Mouse (Mus musculus) heart, adult 18-20 months (tissue): ENCODE data around the gene Trappc4. TPM values are rescaled to one million over a fixed set of nuclear protein-coding genes. Genes with fewer than 3 reads are reported as not detected.
"Not testable (repeated sequence)": the region's sequence is repeated elsewhere in the genome, so short reads cannot be mapped to it uniquely, and the experiment has no call there.

Source experiments
- DNase-seq, 2 experiments: peaks; one replicate each; pipeline ENCODE4 v3.0.0; 2021 to 2022; ENCODE audit warnings: mixed read lengths in 1 of 2
- total RNA-seq, 2 experiments: library from RNA; stranded (reverse); gene quantifications; 2 replicates each; pipeline ENCODE4 v1.2.3; 2021

Gene Trappc4
- total RNA-seq, 2 experiments from 2014 or later: 42.0 to 43.6 TPM

DNA sequence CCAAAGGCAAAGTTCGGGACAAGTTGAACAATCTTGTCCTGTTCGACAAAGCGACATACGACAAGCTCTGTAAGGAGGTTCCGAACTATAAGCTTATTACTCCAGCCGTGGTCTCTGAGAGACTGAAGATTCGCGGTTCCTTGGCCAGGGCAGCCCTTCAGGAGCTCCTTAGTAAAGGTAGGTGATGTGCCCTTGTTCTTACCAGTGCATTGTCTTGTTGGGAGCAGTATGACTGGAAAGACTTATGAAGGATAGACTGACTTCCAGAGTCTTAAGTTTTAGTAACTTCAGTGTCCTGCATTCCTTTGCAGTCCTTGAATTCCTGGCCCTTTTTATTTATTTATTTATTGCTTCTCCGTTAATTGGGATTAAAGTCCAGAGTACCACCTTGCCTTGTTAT is 1.3 kb upstream of the Trappc4 start:
- not testable (repeated sequence) for DNase-seq

DNA sequence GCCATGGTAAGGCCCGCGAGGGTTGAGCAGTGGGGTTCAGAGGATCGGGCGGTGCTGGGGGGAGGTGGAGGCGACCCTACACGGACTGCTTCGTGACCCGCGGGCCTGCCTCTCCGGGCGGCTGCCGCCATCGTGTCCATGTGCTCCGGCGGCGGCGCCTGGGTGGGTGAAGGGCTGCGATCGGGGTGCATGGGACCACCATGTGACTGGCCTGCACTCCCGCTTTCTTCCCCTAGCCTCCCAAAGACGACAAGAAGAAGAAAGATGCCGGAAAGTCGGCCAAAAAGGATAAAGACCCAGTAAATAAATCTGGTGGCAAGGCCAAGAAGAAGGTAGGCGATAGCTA is 325 bp upstream of the Trappc4 start:
- no peak for DNase-seq

DNA sequence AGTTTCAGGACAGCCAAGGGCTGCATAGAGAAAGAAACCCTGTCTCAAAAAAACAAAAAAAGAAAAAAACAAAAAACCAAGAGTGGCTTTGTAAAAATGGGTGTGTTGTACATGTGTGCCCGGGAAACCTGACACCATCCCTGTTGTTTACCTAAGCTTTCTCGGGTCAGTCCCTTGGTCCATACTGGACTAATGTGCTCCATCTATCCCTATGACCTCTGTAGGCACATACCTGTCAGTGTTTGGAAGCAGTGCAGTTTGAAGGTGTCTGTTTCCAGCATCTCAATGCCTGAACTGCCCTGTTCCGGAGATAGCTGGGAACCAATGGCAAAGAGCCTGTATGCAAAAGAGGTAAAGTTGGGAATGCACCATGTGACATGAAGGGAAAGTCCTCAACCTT is 2.4 kb downstream of the Trappc4 start:
- no peak for DNase-seq

DNA sequence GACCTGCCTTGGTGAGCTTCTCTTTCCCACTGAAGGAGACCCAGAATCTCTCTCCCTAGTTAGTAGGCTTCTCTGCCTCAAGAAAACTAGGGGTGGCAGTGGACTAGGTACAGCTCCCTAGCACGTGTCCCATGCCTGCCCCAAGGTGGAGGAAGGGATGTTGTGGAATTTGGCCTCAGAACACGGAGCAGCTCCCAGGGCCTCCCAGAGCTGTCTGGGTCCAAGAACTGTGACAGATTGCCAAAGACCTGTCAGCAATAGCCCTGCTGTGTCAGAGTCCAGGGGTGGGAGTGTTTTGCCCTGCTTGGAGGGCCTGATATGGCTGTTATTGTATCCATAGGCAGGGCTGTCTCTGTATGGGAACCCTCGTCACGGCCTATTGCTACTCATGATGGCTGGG is 6.3 kb downstream of the Trappc4 start:
- peak; percentile 65 to 81 for DNase-seq

DNA sequence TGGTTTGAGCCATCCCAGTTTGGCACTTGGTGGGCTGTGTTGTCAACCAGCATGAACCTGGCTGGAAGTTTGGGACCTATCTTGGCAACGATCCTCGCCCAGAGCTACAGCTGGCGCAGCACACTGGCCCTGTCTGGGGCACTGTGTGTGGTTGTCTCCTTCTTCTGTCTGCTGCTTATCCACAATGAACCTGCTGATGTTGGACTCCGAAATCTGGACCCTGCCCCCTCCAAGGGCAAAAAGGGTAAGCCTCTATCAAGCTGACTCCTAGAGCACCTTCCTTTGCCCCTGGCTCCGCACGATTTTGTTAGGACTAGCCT is 7.6 kb downstream of the Trappc4 start:
- DNase-seq: peak; percentile 40 to 48

DNA sequence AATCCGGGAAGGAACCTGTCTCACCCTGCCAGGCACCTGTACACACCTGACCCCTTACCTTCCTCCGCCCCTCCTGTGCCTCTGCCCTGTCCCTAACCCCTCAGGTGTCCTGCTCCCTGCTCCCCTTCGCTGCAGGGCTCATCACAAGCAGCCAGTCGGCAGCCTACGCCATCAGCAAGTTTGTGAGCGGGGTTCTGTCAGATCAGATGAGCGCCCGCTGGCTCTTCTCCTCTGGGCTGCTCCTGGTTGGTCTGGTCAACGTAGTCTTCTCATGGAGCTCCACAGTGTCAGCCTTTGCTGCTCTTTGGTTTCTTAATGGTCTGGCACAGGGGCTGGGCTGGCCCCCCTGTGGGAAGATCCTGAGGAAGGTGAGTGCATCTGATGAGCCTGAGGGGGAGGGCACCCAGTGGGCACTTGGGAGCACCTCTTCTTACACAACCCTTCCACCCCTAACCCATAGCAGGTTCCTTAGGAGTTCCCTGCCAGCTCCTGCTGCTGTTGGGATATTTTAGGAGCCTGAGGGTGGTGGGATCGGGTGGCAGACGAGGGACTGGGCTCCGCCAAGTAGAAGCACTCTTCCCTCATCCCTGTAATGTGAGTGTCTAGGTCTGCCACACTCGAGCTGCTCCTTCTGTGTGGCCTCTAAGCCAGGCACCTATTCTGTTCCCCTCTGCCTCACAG is 8.1 kb downstream of the Trappc4 start:
- DNase-seq: no peak

DNA sequence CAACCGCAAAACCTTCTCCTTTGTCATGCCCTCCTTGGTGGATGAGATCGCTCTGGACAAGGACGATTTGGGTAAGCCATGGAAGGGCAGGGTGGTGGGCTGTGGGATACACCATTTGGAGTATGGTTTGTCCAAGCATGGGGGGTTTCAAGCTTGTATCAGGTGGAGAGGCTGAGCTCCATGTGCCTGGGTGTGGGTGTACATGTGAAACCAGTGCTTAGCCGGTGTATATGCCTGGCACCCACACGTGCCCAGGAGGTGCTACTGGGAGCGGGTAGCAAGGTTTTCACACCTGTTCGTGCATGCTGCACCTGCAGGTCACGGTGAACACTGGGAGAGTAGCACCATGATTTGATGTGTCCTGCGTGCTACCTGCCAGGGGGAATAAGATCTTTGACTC is 8.8 kb downstream of the Trappc4 start:
- DNase-seq: no peak

DNA sequence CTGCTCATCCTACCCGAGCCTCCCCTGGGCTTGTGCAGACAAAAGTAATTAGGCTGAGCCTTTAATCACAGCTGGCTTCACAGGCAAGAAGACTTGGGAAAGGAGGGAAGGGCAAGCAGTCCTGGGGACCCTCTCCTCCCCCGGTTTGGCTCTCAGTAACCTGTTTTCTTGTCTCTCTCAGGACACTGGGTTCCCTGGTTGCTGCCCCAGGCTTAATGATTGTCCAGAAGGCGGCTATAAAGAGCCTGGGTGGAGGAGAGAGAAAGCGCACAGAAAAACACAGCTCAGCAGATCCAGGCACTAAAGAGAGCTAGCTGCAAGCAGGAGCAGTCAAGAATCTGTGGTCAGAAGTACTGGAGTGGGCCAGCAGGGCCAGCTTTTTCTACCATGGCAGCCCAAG is 9.3 kb downstream of the Trappc4 start:
- no peak for DNase-seq

DNA sequence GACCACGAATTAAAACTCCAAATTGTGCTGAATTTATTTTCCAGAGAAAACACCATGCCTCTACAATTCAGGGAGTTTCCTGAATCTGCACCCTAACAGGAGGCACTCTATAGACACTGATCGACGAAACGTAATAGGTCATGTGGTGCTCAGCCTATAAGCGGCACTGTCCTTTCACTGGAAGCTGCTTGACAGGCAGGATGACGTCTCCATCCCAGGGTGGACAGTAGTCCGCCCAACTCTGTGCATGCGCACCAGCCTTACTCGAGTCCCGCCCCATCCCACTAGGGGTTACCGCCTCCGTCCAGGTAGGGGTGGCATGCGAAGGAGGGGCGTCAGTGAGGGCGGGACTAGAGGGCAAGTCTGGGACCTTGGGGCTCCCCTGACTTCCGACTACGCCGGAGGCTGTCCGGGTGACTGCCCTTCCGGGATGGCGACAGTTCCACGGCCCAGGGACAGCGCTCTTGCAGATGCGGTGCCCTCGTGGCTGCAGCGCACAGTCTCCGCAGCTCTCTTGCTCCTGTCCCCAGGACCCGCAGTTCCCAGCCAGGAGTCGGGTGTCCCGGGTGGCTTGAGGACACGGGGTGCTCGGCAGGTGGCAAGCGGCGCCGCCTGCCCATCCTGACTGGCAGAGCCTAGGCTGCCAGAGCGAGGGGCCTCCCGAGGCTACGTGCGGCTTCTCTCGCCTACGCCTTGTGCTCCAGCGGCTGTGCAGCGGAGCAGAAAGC is 10.6 kb downstream of the Trappc4 start, which contains the start of gene Slc37a4:
TSS of gene Slc37a4 (plus strand) at position 169 of the 728 bp plus-strand sequence.
- peak; percentile 96 to 98 for DNase-seq

DNA sequence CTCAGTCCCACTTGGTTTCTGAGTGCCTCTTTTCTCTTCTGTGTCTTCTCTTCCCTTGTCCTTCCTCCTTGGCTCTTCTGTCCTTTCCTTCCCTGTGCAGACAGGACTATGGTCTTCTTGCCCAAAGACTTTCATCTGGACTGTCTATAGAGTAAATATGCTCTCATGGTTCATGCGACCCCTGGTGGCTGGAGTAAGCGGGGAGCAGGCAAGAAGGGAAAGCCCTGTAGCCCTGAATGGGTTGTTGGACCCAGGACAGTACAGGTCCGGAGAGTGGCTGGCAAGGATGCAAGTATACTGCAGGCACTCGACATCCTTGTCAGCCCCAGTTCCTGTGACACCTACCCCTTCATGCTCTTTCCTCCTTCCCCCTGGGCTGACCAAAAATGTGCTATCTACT is 15.9 kb downstream of the Trappc4 start:
- peak; percentile 66 to 89 for DNase-seq

DNA sequence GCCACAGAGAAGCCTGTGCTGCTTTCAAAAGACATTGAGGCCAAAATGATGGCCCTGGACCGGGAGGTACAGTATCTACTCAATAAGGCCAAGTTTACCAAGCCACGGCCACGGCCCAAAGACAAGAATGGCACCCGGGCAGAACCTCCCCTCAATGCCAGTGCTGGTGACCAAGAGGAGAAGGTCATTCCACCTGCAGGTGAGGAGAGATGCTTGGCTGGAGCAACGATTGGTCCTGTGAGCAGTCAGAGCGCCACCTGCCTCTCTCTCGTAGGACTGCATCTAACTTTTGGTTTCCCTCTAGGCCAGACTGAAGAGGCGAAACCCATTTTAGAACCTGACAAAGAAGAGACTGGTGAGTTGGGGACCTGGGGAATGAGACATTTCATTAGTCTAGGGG is 18.1 kb downstream of the Trappc4 start:
- peak in 1 of 2 experiments; percentile 58 for DNase-seq

DNA sequence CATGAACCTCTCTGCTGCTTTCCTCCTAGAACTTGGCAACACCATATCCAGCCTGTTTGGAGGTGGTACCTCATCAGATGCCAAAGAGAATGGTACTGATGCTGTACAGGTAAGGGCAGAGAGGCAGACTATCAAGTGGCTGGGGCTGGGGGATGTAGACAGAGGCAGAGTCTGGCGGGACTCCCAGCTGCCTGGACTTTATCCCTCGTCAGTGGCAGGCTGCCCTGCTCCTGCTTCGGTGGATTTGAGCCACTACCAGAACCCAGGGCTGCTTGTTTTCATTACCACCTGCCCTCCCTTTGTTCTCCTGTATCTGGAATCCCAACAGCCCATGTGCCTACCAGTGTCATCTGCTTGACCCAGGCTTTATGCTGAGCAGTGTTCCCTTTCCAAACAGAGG is 20.2 kb downstream of the Trappc4 start:
- DNase-seq: no peak

DNA sequence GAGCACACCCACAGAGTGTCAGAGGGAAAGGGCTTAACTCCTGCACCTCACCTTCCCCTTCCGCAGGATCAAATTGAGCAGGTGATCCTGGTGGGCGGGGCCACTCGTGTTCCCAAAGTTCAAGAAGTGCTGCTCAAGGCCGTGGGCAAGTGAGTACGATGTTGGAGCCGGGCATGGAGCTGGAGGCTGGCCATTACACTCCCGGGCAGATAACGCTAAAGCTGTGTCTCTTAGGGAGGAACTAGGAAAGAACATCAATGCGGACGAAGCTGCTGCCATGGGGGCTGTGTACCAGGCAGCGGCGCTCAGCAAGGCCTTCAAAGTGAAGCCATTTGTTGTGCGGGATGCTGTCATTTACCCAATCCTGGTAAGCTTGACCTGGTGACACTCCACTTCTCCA is 22.8 kb downstream of the Trappc4 start:
- DNase-seq: no peak

DNA sequence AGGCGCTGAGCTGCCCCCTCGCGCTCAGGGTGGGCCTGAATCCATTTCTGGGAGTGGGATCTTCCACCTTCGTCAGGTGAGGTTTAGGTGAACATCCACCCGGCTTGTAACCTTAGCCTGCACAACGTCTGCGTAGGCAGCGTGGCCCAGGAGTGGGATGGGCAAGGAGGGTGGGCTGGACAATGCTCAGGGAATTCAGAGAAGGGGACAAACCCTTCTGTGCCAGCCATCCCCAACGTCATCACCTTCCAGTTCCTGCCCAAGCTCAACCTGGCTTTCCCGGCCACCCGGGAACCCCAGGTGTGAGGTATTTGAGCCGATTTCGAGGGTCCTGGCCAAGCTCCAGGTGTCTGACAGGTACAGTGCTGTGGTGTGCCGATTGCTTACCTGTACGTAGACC is 27.5 kb downstream of the Trappc4 start:
- DNase-seq: no peak

DNA sequence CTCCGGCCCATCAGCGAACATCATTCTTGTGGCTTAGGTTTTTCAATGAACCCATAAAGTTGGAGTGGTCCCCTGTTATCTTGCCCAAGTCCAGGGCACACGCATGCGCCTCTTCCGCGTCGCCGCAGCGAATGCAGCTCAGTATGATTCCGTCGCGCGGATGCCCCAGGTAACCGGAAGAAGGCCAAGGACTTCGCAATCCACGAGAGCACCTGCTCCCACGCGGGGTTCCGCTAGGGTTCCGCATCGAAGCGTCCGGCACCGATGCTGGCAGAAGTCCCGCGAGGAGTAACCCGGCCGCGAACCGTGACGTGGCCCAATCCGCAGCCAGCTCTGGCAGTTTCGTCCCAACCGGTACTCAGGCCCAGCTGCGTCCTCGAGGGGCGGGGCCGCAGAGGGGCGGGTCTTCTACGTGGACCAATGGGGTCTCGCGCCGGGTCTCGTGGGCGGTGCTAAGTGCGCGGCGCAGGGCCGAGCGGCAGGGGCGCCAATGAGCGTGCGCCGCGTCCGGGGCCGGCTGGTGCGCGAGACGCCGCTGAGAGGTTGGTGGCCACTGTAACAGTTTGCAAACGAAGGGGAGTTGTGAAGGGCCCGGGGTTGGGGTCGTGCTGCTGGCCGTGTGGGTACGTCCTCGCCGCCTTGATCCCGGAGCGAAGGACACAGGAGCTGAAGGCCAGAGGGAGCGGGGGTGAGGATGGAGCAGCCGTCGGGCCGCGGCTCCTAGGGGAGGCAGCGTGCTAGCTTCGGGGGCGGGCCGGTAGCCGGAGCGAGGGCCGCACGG is 28.2 kb downstream of the Trappc4 start, which contains the start of gene Hyou1:
TSS of gene Hyou1 (plus strand) at position 437 of the 781 bp plus-strand sequence.
- DNase-seq: peak; percentile 99 to 100

DNA sequence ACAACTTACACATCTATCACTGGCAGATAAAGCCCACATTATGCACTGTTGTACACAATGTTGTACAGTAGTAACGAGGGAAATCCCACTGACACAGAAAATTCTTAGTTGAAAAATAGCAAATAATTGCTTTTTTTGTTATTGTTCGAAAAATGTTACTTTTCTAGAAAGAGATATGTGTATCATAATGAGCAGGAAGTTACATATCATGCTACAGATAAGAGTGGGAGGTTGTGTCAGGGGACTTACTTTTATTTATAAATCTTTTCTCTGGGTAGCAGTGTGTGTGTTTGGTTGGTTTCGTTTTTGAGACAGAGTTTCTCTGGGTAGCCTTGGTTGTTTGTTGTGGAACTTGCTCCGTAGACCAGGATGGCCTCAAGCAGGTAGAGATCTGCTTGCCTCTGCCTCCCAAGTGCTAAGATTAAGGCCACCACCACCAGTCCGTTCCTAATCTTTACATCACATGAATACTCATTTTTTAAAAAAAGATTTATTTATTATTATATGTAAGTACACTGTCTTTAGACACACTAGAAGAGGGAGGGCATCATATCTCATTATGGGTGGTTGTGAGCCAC is 29.2 kb downstream of the Trappc4 start:
- DNase-seq: no peak

DNA sequence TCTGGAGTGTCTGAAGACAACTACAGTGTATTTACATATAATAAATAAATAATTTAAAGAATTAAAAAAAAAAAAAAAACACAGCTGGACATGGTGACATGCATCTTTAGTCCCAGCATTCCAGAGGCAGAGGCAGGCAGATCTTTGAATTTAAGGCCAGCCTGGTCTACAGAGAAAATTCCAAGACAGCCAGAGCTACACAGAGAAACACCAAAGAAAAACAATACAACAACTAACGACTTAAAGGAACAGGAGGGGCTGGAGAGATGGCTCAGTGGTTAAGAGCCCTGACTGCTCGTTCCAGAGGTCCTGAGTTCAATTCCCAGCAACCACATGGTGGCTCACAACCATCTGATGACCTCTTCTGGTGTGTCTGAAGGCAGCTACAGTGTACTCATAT is 30.1 kb downstream of the Trappc4 start:
- not testable (repeated sequence) for DNase-seq

DNA sequence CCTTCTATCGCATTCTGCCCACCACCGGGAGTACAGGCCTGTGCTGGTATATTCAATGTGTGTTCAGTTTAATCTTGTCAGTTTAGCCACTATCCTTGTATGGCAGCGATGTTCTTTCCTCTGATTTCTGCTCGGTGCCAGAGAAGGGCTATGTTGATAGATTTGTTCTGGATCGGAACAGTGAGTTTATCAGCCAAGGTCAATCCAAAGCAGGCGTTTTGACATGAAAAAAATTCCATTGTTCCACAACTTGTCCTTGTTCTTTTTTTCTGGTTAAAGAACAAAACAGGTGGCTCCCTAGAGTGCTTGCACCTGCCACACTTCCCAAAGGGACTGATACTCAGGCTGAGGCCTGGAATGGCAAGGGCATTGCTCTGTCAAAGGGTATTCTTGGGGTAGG is 31.3 kb downstream of the Trappc4 start:
- DNase-seq: no peak

DNA sequence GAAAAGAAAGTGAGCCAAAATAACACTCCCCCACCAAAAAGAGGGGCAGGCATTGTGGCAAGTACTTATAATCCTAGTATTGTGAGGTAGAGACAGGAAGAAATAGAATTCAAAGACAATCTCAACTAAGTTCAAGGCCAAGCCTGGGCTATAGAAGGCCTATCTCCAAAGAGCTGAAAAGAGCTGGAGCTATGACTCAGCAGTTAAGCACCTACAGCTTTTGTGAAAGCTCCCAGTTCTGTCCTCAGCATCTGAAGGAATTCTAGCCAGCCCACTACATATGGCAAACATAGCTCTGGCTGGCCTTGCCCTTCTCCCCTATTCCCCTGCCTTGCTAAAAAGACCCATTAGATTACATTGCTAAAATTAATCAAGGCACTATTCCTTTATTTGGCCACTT is 34.0 kb downstream of the Trappc4 start:
- no peak for DNase-seq

DNA sequence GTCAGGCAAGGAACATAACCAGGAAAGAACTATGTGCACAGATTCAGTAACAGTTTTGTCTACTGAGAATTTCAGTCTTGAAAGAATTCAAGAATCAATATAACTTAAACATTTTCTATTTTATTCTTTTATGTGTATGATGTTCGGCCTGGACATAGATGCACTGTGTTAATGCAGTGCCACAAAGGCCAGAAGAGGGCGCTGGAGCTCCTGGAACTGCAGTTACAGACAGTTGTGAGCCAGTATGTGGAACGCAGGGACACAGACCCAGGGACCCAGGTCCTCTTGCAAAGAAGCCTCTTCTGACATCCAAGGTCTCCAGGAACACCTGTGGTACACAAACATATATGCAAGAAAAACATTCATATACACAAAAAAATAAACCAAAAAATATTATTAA is 42.9 kb downstream of the Trappc4 start:
- no peak for DNase-seq

DNA sequence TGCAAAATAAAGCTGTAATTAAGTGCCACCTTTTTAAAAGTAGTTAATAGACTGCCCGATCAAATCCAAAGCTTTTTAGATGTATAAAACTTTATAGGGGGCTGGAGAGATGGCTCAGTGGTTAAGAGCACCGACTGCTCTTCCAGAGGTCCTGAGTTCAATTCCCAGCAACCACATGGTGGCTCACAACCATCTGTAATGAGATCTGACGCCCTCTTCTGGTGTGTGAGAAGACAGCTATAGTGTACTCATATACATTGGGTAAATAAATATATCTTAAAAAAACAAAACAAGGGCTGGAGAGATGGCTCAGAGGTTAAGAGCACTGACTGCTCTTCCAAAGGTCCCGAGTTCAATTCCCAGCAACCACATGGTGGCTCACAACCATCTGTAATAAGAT is 45.5 kb downstream of the Trappc4 start:
- DNase-seq: not testable (repeated sequence)

DNA sequence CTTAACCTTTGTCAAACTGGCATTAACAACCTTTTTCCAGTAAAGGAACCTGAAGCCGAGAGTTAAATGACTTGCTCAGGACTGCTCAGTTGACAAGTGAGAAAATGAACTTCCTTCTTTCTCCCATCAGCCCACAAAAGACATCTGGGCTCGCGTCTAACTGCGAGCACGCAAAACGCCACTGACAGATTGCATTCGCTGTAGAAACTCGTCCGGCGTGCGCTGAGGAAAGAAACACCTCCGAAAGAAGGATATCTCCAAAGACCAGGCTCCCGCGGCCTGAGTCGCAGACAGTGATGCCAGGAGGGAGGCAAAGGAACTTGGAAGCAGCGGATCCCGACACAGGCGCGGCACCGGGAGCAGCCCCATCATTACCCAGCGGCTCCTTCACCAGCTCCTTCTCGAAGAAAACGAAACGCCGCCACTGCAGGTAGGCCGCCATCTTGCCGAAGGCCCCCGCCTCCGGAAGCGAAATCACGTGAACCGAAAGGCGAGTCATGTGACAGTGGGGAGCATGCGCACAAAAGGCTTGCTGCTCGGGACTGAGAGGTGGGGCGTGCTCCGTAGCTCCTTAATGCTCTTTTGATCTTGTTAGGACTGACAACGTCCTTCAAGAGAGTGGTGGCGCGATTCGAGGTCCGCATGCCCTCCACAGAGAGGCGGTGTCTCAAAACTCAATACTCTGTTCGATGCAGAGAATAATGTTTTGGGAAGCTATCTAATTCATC is 46.0 kb downstream of the Trappc4 start, which contains the start of gene Vps11:
TSS of gene Vps11 (minus strand) at position 481 of the 728 bp plus-strand sequence.
- DNase-seq: peak; percentile 95 to 96
